Mouse (Mus musculus) neural tube, embryonic 12.5 days (tissue): ENCODE measurements around the gene Exoc3. TPM values are rescaled to one million over a fixed set of nuclear protein-coding genes. Genes with fewer than 3 reads are reported as not detected.

ENCODE experiments used
- ATAC-seq: fragments of 200-750 bp; cut with Nextera tagmentation; 2 replicates; pipeline ENCODE4 v1.8.0; 2017; ENCODE audit warnings: low read depth, mild to moderate bottlenecking, moderate TSS enrichment, moderate library complexity; ENCODE audit not compliant: low FRiP score
- H3K27ac ChIP-seq: fragments of 300-500 bp; sonication (generic); 2 replicates; pipeline ENCODE4 v1.5.1; 2016
- H3K27me3 ChIP-seq: fragments of 300-500 bp; sonication (generic); replicated peaks from 2 replicates; pipeline ENCODE4 v1.6.1; 2016; ENCODE audit warnings: mild to moderate bottlenecking
- H3K36me3 ChIP-seq: fragments of 300-500 bp; sonication (generic); 2 replicates; pipeline ENCODE4 v1.6.1; 2016; ENCODE audit warnings: mild to moderate bottlenecking
- H3K4me1 ChIP-seq: fragments of 300-500 bp; sonication (generic); 2 replicates; pipeline ENCODE4 v1.6.1; 2016
- H3K4me2 ChIP-seq: fragments of 300-500 bp; sonication (generic); replicated peaks from 2 replicates; pipeline ENCODE4 v1.6.1; 2016; ENCODE audit warnings: mild to moderate bottlenecking
- H3K4me3 ChIP-seq: fragments of 300-500 bp; sonication (generic); 2 replicates; pipeline ENCODE4 v1.5.1; 2016
- H3K9ac ChIP-seq: fragments of 300-500 bp; sonication (generic); 2 replicates; pipeline ENCODE4 v1.6.1; 2016; ENCODE audit warnings: mild to moderate bottlenecking
- H3K9me3 ChIP-seq: fragments of 300-500 bp; sonication (generic); 2 replicates; pipeline ENCODE4 v1.6.1; 2016; ENCODE audit warnings: mild to moderate bottlenecking
- WGBS: fragments of 180-500 bp; shearing (Covaris S2); methylation state at CpG from one replicate; pipeline ENCODE4 v1.1.7; 2016; 5-methylcytosine and 5-hydroxymethylcytosine counted together
- polyA plus RNA-seq: library from polyadenylated mRNA; unstranded; fragments of >200 nt; fragmentation: Nextera tagmentation; extraction: Ambion mirVana; gene quantifications from 2 replicates; pipeline ENCODE4 v1.2.1, GENCODE M21; 2016

Exoc3 gene
- polyA plus RNA-seq, 1 experiment from 2014 or later: 83.6 TPM

GRCm38 (mm10) chr13:74169446-74170164 lies 38.9 kb downstream of the Exoc3 start:
- no peak overlapping the region for H3K9ac ChIP-seq
- no peak overlapping the region for H3K4me2 ChIP-seq
- no peak overlapping the region for H3K4me3 ChIP-seq
- 89% methylated on average over 10 of the region's 10 CpGs for WGBS
- H3K4me1 ChIP-seq: 0 out of 2 replicates have a peak, but pooled peaks cover 11% of the 10 kb centered on the region
- peaks cover 38% of the 10 kb centered on the region for H3K36me3 ChIP-seq
- ATAC-seq: no peak
- H3K27me3 ChIP-seq: no peaks in the 10 kb centered on the region
- no peaks in the 10 kb centered on the region for H3K9me3 ChIP-seq
- H3K27ac ChIP-seq: no peak overlapping the region

DNA sequence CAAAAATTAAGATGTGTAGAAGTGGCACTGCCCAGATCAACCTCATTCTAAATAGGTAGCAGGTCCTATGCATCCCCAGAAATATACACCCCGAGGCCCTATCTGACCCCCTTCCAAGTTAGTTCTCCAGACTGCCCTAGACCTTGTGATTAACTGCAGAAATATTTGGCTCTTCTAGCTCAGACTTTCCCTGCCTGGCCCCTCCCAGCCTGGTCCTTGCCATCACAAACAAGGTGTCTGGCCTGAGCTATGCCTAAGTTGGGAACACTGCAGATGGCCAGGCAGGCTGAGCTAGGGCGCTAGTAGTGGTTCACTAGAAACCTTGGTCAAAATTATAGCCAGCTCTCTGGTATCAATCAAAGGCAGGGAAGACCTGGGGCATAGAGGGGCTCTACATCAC lies 41.0 kb downstream of the Exoc3 start:
- H3K9ac ChIP-seq: no peak overlapping the region
- H3K4me3 ChIP-seq: no peak overlapping the region
- H3K36me3 ChIP-seq: peaks cover 20% of the 10 kb centered on the region
- peak; percentile 26; the same call in 1 of the 2 replicates for ATAC-seq
- H3K4me1 ChIP-seq: 0 out of 2 replicates have a peak, but pooled peaks cover 11% of the 10 kb centered on the region
- WGBS: 87% methylated on average over 2 of the region's 2 CpGs
- no peaks in the 10 kb centered on the region for H3K9me3 ChIP-seq
- H3K27ac ChIP-seq: no peak overlapping the region
- no peaks in the 10 kb centered on the region for H3K27me3 ChIP-seq
- no peak overlapping the region for H3K4me2 ChIP-seq

GRCm38 (mm10) chr13:74167057-74167413 lies 41.5 kb downstream of the Exoc3 start:
- peak; percentile 59; the same call in 1 of the 2 replicates for ATAC-seq
- Histone ChIP-seq H3K4me2 (peak overlapping the region; percentile 80), H3K27ac (no peak overlapping the region), H3K9ac (peak overlapping the region; percentile 53), H3K4me1 (0 out of 2 replicates have a peak, but pooled peaks cover 11% of the 10 kb centered on the region), H3K27me3 (no peaks in the 10 kb centered on the region), H3K36me3 (peaks cover 17% of the 10 kb centered on the region), H3K4me3 (peak overlapping the region; percentile 47), H3K9me3 (no peaks in the 10 kb centered on the region)
- WGBS: 10% methylated on average over 9 of the region's 9 CpGs

GRCm38 (mm10) chr13:74166348-74167056 lies 42.0 kb downstream of the Exoc3 start:
- no peak overlapping the region for H3K27ac ChIP-seq
- H3K9me3 ChIP-seq: no peaks in the 10 kb centered on the region
- H3K9ac ChIP-seq: peak overlapping the region; percentile 53
- H3K4me2 ChIP-seq: peak overlapping the region; percentile 80
- H3K4me3 ChIP-seq: peak overlapping the region; percentile 47
- 0 out of 2 replicates have a peak, but pooled peaks cover 11% of the 10 kb centered on the region for H3K4me1 ChIP-seq
- peak; percentile 84 for ATAC-seq
- 11% methylated on average over 19 of the region's 19 CpGs for WGBS
- H3K36me3 ChIP-seq: peaks cover 12% of the 10 kb centered on the region; the same call in 1 of the 2 replicates
- H3K27me3 ChIP-seq: no peaks in the 10 kb centered on the region

- Histone ChIP-seq H3K9me3 (no peaks in the 10 kb centered on the region), H3K4me1 (no peaks in the 10 kb centered on the region), H3K27me3 (no peaks in the 10 kb centered on the region), H3K36me3 (no peaks in the 10 kb centered on the region), H3K4me3 (no peak overlapping the region), H3K9ac (no peak overlapping the region), H3K4me2 (no peak overlapping the region), H3K27ac (no peak overlapping the region)
- WGBS: 82% methylated on average over 2 of the region's 2 CpGs
- ATAC-seq: no peak
Observed at GRCm38 (mm10) chr13:74147327-74147726, 61.2 kb downstream of the Exoc3 start.

DNA sequence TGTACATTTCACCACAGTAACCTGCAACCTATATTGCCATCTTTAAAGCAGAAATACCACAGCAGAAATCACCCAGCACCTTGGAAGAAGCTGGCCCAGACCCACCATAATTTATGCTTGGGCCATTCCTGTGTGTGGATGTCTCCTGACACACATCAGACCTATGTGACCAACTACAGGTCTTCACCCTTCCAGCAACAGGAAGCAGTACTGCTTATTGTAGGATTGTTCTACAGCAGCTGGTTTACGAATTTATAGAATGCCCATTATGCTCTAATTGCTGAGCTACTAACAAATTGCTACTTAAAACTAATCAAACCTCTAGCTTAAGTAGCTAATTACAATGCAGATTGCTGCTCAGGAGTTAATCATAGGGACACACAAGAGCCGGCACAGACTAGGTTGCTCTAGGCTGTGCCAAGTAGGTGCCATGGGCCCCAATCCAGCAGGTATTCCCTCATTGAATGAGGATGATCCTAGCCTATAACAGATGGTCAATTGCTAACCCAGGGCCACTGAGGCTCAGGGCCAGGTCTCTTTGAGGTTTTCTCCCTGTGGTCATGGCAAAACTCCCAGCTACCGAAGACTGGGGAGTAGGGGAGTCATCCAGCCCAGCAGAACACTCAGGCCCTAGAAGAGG lies 62.4 kb downstream of the Exoc3 start:
- ATAC-seq: no peak
- Histone ChIP-seq H3K9me3 (no peaks in the 10 kb centered on the region), H3K4me3 (no peak overlapping the region), H3K27ac (no peak overlapping the region), H3K4me1 (no peaks in the 10 kb centered on the region), H3K36me3 (no peaks in the 10 kb centered on the region), H3K27me3 (no peaks in the 10 kb centered on the region), H3K9ac (no peak overlapping the region), H3K4me2 (no peak overlapping the region)
- 70% methylated on average over 3 of the region's 3 CpGs for WGBS

DNA sequence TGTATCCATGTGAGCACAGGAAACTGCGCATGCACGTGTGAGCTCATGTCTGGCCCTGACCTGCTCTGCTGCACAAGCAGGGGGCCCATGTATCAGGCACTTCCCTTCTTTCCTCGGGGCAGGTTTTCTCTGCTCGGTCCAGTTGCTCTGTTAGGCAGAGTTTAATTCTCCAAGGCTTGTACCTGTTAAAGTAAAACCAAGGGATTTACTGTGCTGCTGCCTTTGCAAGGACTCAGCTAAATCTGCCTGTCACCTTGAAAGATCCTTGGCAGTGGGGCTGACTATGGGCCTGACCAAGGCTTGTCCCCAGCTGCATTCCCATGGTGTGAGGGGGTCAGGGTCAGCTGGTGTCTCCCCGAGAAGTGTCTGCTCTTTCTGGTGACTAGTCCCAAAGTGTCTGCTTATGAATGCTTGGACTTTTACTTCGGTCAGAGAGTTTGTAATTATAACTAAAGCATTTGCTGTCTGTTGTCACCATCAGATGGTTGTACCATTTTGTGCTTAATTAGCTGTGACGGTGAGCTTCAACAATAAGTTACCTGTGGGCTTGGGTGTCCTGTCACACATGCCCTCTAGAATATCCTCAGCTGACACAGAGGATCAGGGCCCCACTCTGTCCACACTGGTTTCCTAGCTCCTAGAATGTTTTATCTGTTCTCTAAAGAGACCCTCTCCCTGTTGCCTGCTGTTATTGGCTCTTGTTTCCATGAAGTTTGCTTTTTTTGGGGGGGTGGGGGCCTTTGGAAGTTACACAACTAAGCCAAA lies 64.2 kb downstream of the Exoc3 start:
- 79% methylated on average over 7 of the region's 7 CpGs for WGBS
- no peaks in the 10 kb centered on the region for H3K9me3 ChIP-seq
- H3K4me1 ChIP-seq: no peaks in the 10 kb centered on the region
- no peak overlapping the region for H3K4me2 ChIP-seq
- H3K36me3 ChIP-seq: no peaks in the 10 kb centered on the region
- ATAC-seq: no peak
- no peak overlapping the region for H3K27ac ChIP-seq
- H3K27me3 ChIP-seq: no peaks in the 10 kb centered on the region
- no peak overlapping the region for H3K9ac ChIP-seq
- H3K4me3 ChIP-seq: no peak overlapping the region

GRCm38 (mm10) chr13:74143282-74143681 lies 65.2 kb downstream of the Exoc3 start:
- Histone ChIP-seq H3K36me3 (no peaks in the 10 kb centered on the region), H3K9ac (no peak overlapping the region), H3K4me1 (no peaks in the 10 kb centered on the region), H3K27ac (no peak overlapping the region), H3K9me3 (no peaks in the 10 kb centered on the region), H3K4me2 (no peak overlapping the region), H3K27me3 (no peaks in the 10 kb centered on the region), H3K4me3 (no peak overlapping the region)
- 72% methylated on average over 3 of the region's 3 CpGs for WGBS
- no peak for ATAC-seq

GRCm38 (mm10) chr13:74140793-74141192 lies 67.7 kb downstream of the Exoc3 start:
- Histone ChIP-seq H3K27me3 (no peaks in the 10 kb centered on the region), H3K9ac (no peak overlapping the region), H3K27ac (no peak overlapping the region), H3K36me3 (no peaks in the 10 kb centered on the region), H3K9me3 (no peaks in the 10 kb centered on the region), H3K4me3 (no peak overlapping the region), H3K4me1 (no peaks in the 10 kb centered on the region), H3K4me2 (no peak overlapping the region)
- no peak for ATAC-seq
- 94% methylated on average over 6 of the region's 6 CpGs for WGBS

DNA sequence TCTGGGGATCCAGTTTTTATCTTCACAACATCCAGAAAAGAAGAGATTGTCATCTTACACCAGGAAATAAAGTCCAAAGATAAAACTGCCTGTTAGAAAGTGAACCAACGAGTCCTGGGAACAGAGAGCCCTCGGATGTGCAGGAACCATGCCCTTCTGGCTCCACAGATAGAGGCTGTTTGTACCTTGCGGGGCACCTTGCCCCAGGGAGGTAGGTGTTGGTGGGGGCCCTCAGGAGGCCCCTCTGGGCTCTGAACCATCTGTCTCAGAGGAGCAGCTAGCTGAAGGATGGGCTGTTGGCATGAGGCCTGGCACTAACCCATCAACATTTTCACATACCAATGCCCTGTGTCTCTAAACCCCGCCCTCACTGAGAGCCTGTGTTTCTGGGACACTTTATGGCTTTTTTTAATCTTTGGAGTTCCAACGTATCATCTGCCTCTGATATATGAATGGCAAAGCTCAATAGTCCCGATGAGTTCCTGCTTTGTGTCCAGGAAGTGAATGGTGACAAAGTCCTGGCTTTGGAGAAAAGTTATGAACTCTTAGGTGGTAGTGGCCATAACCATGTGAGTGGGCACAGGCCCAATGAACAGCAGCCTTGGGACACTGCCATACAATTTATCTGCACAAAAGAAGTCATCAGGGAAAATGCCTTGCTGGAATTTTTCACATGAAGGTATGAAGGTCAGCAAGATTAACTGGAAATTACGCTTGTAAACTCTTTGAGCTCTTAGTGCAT lies 69.5 kb downstream of the Exoc3 start:
- no peaks in the 10 kb centered on the region for H3K36me3 ChIP-seq

DNA sequence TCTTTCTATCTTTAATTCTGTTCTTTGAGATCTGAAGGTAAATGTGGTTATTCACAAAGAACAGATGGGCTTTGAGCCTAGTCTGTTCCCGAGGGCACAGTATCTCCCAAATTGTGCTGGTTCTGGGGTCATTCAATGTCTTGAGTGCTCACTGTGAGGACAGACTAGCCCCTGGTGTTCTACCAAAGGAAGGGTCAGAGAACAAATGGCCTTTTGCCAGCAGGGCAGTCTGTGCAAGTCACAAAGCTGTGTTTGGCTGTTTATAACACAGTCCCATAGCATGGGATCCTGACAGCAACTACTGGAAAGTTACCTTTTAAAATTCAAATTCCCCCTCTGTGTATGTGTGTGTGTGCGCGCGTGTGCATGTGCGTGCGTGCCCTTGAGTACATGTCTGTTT lies 78.6 kb downstream of the Exoc3 start:
- ATAC-seq: no peak
- 88% methylated on average over 6 of the region's 6 CpGs for WGBS

More for the DNA sequence above, 69.5 kb downstream of the Exoc3 start:
- Histone ChIP-seq H3K27me3 (no peaks in the 10 kb centered on the region), H3K4me2 (no peak overlapping the region), H3K4me3 (no peak overlapping the region), H3K4me1 (no peaks in the 10 kb centered on the region), H3K9ac (no peak overlapping the region), H3K9me3 (no peaks in the 10 kb centered on the region), H3K27ac (no peak overlapping the region)
- WGBS: 84% methylated on average over 7 of the region's 7 CpGs
- no peak for ATAC-seq

More for the DNA sequence above, 78.6 kb downstream of the Exoc3 start:
- Histone ChIP-seq H3K9ac (no peak overlapping the region), H3K27ac (no peak overlapping the region), H3K27me3 (no peaks in the 10 kb centered on the region), H3K4me1 (no peaks in the 10 kb centered on the region), H3K4me3 (no peak overlapping the region), H3K4me2 (no peak overlapping the region), H3K9me3 (no peaks in the 10 kb centered on the region), H3K36me3 (no peaks in the 10 kb centered on the region)
